Mouse (Mus musculus) liver, adult (tissue): ENCODE measurements around the gene Anapc2.

Source experiments
- GATA4 ChIP-seq: IDR thresholded peaks from 2 replicates; pipeline ENCODE4 v1.6.1; 2014; ENCODE audit warnings: mild to moderate bottlenecking, low read length; ENCODE audit not compliant: insufficient replicate concordance

The Anapc2 gene

GRCm38 (mm10) chr2:25234551-25235220 is 37.6 kb upstream of the Anapc2 start:
- TF ChIP-seq GATA4 = no peak

- TF ChIP-seq GATA4 = no peak
These were observed 35.7 kb upstream of the Anapc2 start, which contains the start of gene Rnf224 for GRCm38 (mm10) chr2:25236614-25237013. Gene Rnf224 (minus strand): TSS chr2:25236787.

GRCm38 (mm10) chr2:25237522-25237921 is 34.8 kb upstream of the Anapc2 start:
- no peak for TF ChIP-seq GATA4

GRCm38 (mm10) chr2:25238106-25238505 is 34.2 kb upstream of the Anapc2 start:
- no peak for TF ChIP-seq GATA4

GRCm38 (mm10) chr2:25239766-25240165 is 32.5 kb upstream of the Anapc2 start:
- no peak for TF ChIP-seq GATA4

- TF ChIP-seq GATA4 = no peak
These were observed 32.0 kb upstream of the Anapc2 start for GRCm38 (mm10) chr2:25240310-25240709.

GRCm38 (mm10) chr2:25240723-25241437 is 31.4 kb upstream of the Anapc2 start:
- TF ChIP-seq GATA4 = no peak

- no peak for TF ChIP-seq GATA4
These were observed 30.9 kb upstream of the Anapc2 start for GRCm38 (mm10) chr2:25241438-25241775.

- TF ChIP-seq GATA4 = no peak
These were observed 30.2 kb upstream of the Anapc2 start, which contains the start of the genes Rnf208 and Cysrt1 for GRCm38 (mm10) chr2:25242101-25242506. Gene Rnf208 (plus strand): TSS chr2:25242255. Gene Cysrt1 (minus strand): TSS chr2:25242452.

GRCm38 (mm10) chr2:25243342-25243741 is 28.9 kb upstream of the Anapc2 start:
- TF ChIP-seq GATA4 = no peak

- no peak for TF ChIP-seq GATA4
These were observed 28.1 kb upstream of the Anapc2 start for GRCm38 (mm10) chr2:25244144-25244543.

GRCm38 (mm10) chr2:25246183-25247072 is 25.9 kb upstream of the Anapc2 start, which contains the start of gene AL732309.1:
Gene AL732309.1 (minus strand): TSS chr2:25246863.
- no peak for TF ChIP-seq GATA4

GRCm38 (mm10) chr2:25252331-25252730 is 19.9 kb upstream of the Anapc2 start:
- TF ChIP-seq GATA4 = no peak

- no peak; the same call in 1 of the 2 replicates for TF ChIP-seq GATA4
These were observed 16.9 kb upstream of the Anapc2 start, which contains the start of gene Tmem203 for GRCm38 (mm10) chr2:25255284-25255779. Gene Tmem203 (plus strand): TSS chr2:25255439.

GRCm38 (mm10) chr2:25258887-25259286 is 13.4 kb upstream of the Anapc2 start:
- TF ChIP-seq GATA4 = no peak
